Mouse (Mus musculus): ENCODE measurements around the gene Dcbld2.

Dcbld2 gene

GRCm38 (mm10) chr16:58476363-58476762 lies 68.1 kb downstream of the Dcbld2 start:
- in situ Hi-C loops (cut with MboI; ENCODE audit: low pct_unique_long_range_greater_than_20kb in 1 of 2, low sequenced_read_pairs in 2 of 2, unreplicated experiment in 1 of 2): no loop called here

DNA sequence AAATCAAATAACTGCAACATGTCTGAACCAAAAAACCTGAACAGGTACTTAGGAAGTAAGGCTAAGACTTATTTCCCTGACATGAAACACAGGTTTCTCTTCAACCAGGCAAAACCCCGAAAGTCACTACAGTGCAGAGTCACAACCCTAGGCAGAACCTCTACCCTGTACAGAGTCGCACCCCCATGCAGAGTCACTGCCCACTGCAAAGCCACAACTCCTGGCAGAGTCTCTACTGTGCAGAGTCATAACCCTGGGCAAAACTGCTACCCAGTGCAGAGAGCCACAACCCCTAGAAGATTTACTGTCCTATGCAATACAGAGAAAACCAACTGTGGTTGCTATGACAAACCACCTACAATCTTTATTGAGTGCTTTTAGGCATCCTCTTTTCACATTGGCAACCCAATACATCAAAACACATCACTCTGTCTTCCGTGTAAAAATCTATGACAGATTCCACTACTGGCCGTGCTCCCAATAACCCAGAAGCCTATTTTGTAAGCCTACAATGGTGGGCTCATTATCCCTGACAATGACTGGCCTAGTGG lies 71.7 kb downstream of the Dcbld2 start:
- in situ Hi-C loops (cut with MboI; ENCODE audit: low pct_unique_long_range_greater_than_20kb in 1 of 2, low sequenced_read_pairs in 2 of 2, unreplicated experiment in 1 of 2): no loop called here

DNA sequence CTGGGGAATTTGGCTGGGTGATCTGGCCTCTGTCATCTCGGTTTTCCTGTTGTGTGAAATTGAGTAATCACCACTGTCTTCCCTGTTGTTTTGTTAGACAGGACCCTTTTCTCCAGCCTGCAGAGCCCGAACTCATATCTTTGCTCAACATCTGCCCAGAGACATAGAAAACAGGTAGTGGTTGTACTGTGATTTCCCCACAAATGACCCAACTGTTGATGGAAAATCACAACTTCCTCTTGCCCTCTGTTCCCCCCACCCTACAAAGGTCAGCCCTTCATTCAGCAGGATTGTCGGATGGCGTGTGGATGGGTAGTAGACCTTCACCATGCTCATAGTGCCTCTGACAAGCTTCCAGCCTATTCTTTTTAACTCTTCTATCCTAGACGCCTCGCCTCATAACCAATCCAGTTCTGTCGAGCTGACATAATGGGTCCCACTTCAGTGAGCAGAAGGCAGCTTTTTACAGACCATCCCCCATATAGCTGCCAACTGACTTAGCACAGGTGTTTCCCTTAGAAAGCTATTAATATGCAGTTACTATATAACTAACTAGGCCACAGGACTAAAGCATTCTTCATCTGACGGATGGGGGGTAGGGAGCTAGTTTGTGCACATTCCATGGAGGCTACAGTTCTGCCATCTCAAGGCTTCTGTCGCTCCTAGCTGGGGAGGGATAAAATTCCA lies 73.1 kb downstream of the Dcbld2 start:
- in situ Hi-C loops (cut with MboI; ENCODE audit: low pct_unique_long_range_greater_than_20kb in 1 of 2, low sequenced_read_pairs in 2 of 2, unreplicated experiment in 1 of 2): no loop called here

DNA sequence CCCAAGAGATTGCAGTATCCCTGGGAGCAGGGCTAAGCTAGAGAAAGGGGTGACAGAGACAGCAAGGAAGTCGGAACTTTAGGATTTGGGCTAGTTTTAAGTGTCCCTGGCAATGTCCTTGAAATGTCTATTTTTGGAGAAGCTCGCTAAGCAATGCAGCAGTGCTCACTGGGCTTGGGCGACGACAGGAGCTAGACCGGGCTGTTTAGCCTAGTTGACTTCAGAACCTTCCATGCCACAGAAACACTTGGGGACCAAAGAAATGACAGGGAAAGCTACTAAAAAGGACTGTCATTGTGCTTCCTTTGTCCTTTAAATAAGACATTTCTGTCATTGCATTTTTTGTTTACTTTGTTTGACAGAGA lies 73.6 kb downstream of the Dcbld2 start:
- in situ Hi-C loops (cut with MboI; ENCODE audit: low pct_unique_long_range_greater_than_20kb in 1 of 2, low sequenced_read_pairs in 2 of 2, unreplicated experiment in 1 of 2): no loop called here

DNA sequence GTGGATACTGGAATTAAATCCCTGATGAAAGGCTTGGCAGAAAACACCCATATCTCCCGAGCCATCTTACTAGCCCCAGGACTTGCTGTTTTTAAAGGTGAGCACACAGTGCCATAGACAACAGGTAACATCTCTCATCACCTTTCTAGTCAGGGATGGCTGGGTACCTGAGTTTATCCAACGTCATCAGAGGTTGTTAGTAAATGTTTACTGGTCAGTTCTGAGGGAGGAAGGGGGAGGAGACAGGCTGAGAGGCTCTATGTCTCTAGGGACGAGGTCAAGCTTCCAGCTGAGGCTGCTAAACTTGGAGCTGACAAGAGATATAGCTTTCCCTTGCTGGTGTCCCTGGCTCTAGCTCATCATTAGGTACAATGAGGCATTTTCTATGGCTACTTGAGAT lies 74.1 kb downstream of the Dcbld2 start:
- in situ Hi-C loops (cut with MboI; ENCODE audit: low pct_unique_long_range_greater_than_20kb in 1 of 2, low sequenced_read_pairs in 2 of 2, unreplicated experiment in 1 of 2): no loop called here

- in situ Hi-C loops (cut with MboI; ENCODE audit: low pct_unique_long_range_greater_than_20kb in 1 of 2, low sequenced_read_pairs in 2 of 2, unreplicated experiment in 1 of 2): no loop called here
Measured at GRCm38 (mm10) chr16:58487861-58488260, 79.6 kb downstream of the Dcbld2 start.

DNA sequence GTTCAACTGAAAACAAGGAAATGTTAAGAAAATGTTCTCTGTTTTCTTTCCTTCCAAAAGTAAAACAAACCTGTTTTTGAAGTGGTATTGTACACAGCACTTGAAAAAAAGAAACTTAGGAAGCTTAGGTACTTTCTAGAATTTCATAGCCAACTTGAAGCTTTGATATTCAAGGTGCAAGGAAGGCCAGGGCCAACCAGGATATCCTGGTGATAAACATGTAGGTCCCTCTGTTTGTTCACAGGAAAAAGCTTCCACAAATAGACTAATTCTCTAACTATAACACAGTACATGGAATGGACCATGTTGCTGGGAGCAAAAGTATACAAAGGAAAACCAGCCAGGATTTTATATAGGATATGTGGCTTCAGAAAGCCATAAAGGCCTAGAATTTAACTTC lies 88.5 kb downstream of the Dcbld2 start:
- in situ Hi-C loops (cut with MboI; ENCODE audit: low pct_unique_long_range_greater_than_20kb in 1 of 2, low sequenced_read_pairs in 2 of 2, unreplicated experiment in 1 of 2): no loop called here

GRCm38 (mm10) chr16:58497886-58498713 lies 89.9 kb downstream of the Dcbld2 start:
- in situ Hi-C loops (cut with MboI; ENCODE audit: low pct_unique_long_range_greater_than_20kb in 1 of 2, low sequenced_read_pairs in 2 of 2, unreplicated experiment in 1 of 2): no loop called here

GRCm38 (mm10) chr16:58499172-58499584 lies 90.9 kb downstream of the Dcbld2 start:
- in situ Hi-C loops (cut with MboI; ENCODE audit: low pct_unique_long_range_greater_than_20kb in 1 of 2, low sequenced_read_pairs in 2 of 2, unreplicated experiment in 1 of 2): no loop called here

- in situ Hi-C loops (cut with MboI; ENCODE audit: low pct_unique_long_range_greater_than_20kb in 1 of 2, low sequenced_read_pairs in 2 of 2, unreplicated experiment in 1 of 2): no loop called here
Measured at GRCm38 (mm10) chr16:58499650-58500049, 91.4 kb downstream of the Dcbld2 start.

DNA sequence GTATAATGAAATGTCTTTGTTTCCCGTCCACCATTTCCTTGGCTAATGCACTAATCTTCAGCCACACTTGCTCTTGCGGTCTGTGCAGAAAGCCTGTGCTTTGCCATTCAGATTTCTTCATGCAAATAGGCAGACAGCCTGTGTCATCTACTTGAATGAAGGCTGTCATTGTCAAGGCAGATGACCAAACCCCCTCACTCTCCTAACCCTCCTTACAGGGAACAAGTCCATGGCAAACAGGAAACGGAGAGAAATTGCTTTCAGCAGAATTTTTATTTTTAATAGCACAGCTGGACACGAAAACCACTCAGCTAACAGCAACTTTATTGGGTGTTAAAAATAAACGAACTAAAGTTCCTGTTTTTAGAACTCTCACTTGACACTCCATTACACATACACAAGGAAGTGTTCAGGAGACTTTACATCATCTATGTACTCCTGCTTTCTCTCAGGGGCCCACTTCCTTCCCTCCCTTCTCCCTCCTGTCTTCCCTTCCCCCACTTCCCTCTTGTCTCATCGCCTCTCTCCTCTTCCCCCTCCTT lies 93.6 kb downstream of the Dcbld2 start:
- in situ Hi-C loops (cut with MboI; ENCODE audit: low pct_unique_long_range_greater_than_20kb in 1 of 2, low sequenced_read_pairs in 2 of 2, unreplicated experiment in 1 of 2): no loop called here

- in situ Hi-C loops (cut with MboI; ENCODE audit: low pct_unique_long_range_greater_than_20kb in 1 of 2, low sequenced_read_pairs in 2 of 2, unreplicated experiment in 1 of 2): no loop called here
Measured at GRCm38 (mm10) chr16:58502566-58502965, 94.3 kb downstream of the Dcbld2 start.

- in situ Hi-C loops (cut with MboI; ENCODE audit: low pct_unique_long_range_greater_than_20kb in 1 of 2, low sequenced_read_pairs in 2 of 2, unreplicated experiment in 1 of 2): no loop called here
Measured at GRCm38 (mm10) chr16:58504945-58505344, 96.7 kb downstream of the Dcbld2 start.

DNA sequence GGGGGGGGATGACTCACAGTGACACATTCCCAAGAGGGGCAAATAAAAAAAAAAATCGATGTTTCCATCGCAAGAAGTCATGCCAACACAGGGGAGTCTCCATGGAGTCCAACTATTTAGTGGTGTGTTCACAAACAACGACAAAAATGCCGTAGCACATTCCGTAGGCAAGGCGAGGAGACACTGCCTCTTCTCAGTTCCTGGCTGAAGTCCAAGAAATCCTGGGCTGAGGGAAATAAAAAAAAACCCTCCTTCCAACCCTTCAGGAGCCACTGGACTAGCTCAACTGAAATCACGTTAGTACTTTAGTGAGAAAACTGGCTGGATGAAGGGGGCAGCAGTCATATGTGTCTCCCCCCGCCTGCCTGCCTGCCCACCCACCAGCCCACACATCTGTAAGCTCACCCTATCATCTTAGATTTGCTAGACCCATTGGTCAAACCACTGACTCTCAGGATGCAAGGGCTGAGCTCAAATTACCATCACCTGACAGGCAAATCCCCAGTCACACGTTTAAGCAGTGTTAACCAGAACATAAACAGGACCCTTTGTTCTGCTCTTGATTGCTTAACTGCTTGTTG lies 104.0 kb downstream of the Dcbld2 start:
- in situ Hi-C loops (cut with MboI; ENCODE audit: low pct_unique_long_range_greater_than_20kb in 1 of 2, low sequenced_read_pairs in 2 of 2, unreplicated experiment in 1 of 2): no loop called here

GRCm38 (mm10) chr16:58512887-58513286 lies 104.6 kb downstream of the Dcbld2 start:
- in situ Hi-C loops (cut with MboI; ENCODE audit: low pct_unique_long_range_greater_than_20kb in 1 of 2, low sequenced_read_pairs in 2 of 2, unreplicated experiment in 1 of 2): no loop called here

GRCm38 (mm10) chr16:58513755-58514154 lies 105.5 kb downstream of the Dcbld2 start:
- in situ Hi-C loops (cut with MboI; ENCODE audit: low pct_unique_long_range_greater_than_20kb in 1 of 2, low sequenced_read_pairs in 2 of 2, unreplicated experiment in 1 of 2): no loop called here

- in situ Hi-C loops (cut with MboI; ENCODE audit: low pct_unique_long_range_greater_than_20kb in 1 of 2, low sequenced_read_pairs in 2 of 2, unreplicated experiment in 1 of 2): no loop called here
Measured at GRCm38 (mm10) chr16:58514565-58514964, 106.3 kb downstream of the Dcbld2 start.

- in situ Hi-C loops (cut with MboI; ENCODE audit: low pct_unique_long_range_greater_than_20kb in 1 of 2, low sequenced_read_pairs in 2 of 2, unreplicated experiment in 1 of 2): no loop called here
Measured at GRCm38 (mm10) chr16:58516161-58516560, 107.9 kb downstream of the Dcbld2 start.

All from mouse embryonic stem cell (cell line).